Mouse (Mus musculus) heart, adult 2 months (tissue): ENCODE data around the gene Nrbf2. TPM values are rescaled to one million over a fixed set of nuclear protein-coding genes. Genes with fewer than 3 reads are reported as not detected.

Experiments used
- DNase-seq, 2 experiments: peaks; one replicate each; pipeline ENCODE4 v3.0.0; 2021
- H3K27ac ChIP-seq: fragments of 200-600 bp; 2 replicates; pipeline ENCODE4 v1.8.1; 2022
- H3K27me3 ChIP-seq: fragments of 200-500 bp; 2 replicates; pipeline ENCODE4 v1.6.1; 2012; ENCODE audit warnings: mild to moderate bottlenecking, low read length, inconsistent platforms, mixed read lengths; ENCODE audit not compliant: control insufficient read depth, insufficient read depth
- H3K36me3 ChIP-seq: fragments of 200-500 bp; 2 replicates; pipeline ENCODE4 v1.6.1; 2012; ENCODE audit warnings: low read length, inconsistent platforms; ENCODE audit not compliant: control insufficient read depth, insufficient read depth
- H3K4me1 ChIP-seq: fragments of 200-500 bp; 2 replicates; pipeline ENCODE4 v1.6.1; 2011; ENCODE audit warnings: low read length; ENCODE audit not compliant: control insufficient read depth, insufficient read depth
- H3K4me3 ChIP-seq: fragments of 200-600 bp; 2 replicates; pipeline ENCODE4 v1.8.1; 2022
- H3K79me2 ChIP-seq: fragments of 200-500 bp; replicated peaks from 2 replicates; pipeline ENCODE4 v1.6.1; 2012; ENCODE audit warnings: mild to moderate bottlenecking, inconsistent platforms, low read length, moderate library complexity, mixed read lengths; ENCODE audit not compliant: control insufficient read depth, insufficient read depth
- H3K9ac ChIP-seq: fragments of 200-500 bp; 2 replicates; pipeline ENCODE4 v1.6.1; 2012; ENCODE audit warnings: low read depth, mild to moderate bottlenecking, control low read depth, inconsistent platforms, low read length, mixed read lengths
- CTCF ChIP-seq: fragments of 200-600 bp; IDR thresholded peaks from 2 replicates; pipeline ENCODE4 v1.8.1; 2022; ENCODE audit warnings: antibody characterized with exemption, mild to moderate bottlenecking, moderate library complexity
- EP300 ChIP-seq: fragments of 200-500 bp; IDR thresholded peaks from 2 replicates; pipeline ENCODE4 v1.6.1; 2011; ENCODE audit warnings: low read depth, low read length, control low read depth; ENCODE audit not compliant: insufficient read depth
- POLR2A ChIP-seq: fragments of 200-500 bp; IDR thresholded peaks from 2 replicates; pipeline ENCODE4 v1.6.1; 2011; ENCODE audit warnings: mild to moderate bottlenecking, low read depth, low read length, control low read depth; ENCODE audit not compliant: insufficient read depth
- WGBS: fragments of 180-500 bp; shearing (Covaris S2); methylation state at CpG from one replicate; pipeline ENCODE4 v1.1.7; 2018; 5-methylcytosine and 5-hydroxymethylcytosine counted together
- intact Hi-C: fragments of 180-260 bp; cut with DNase I; formaldehyde crosslinking; loops from one replicate; pipeline ENCODE4 v1.15.1; 2025
- polyA plus RNA-seq: library from polyadenylated mRNA; depleted of rRNA; stranded (reverse); fragments of >200 nt; gene quantifications from 2 replicates; pipeline ENCODE4 v1.2.3, GENCODE M21; 2012
- total RNA-seq, 2 experiments: library from RNA; stranded (reverse); gene quantifications; 2 replicates each; pipeline ENCODE4 v1.2.3; 2021

The Nrbf2 gene
- total and polyA plus RNA-seq, 3 experiments, result 3.7 to 8.7 (median 5.4) TPM

DNA sequence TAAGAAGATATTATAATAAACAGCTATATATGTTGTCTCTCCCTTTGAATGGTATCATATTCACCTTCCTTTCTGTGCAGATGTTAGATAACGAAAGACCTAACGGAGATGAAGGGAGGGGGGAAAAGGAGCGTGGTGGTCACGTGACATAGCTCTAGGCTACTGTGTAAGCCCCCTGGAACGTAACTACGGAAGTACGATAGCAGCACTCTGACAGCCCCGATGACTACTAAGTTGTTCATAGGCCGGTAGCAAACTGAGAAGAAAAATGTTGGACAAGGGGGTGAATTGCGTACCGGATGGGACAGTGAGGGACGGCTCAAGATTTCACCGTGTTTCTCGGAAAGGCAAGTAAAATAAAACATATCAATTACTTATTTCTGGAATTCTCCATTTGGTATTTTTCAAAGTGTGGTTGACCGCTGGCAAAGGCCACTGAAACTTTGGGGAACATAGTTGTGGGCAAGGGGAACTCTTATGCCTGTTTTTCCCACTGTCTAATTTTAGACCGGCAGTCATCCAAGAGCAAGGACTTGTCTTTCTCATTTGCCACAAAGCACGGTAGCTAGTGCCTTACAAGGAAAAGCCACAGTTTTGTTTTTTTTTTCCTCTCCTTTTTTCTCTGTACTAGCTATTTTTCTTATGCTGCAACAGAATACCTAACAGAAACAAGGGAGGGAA is 12.2 kb upstream of the Nrbf2 start:
- DNase-seq, result no peak
- TF ChIP-seq EP300 (no peak), POLR2A (no peak), CTCF (no peak)
- H3K27me3 ChIP-seq, result no peaks in the 10 kb centered on the region
- 72% methylated on average over 17 of the region's 17 CpGs for WGBS
- no peaks in the 10 kb centered on the region; the same call in 1 of the 2 replicates for H3K36me3 ChIP-seq
- H3K4me1 ChIP-seq, result peaks cover 3% of the 10 kb centered on the region
- no peak overlapping the region for H3K9ac ChIP-seq
- intact Hi-C loops, result no loop called here
- no peaks in the 10 kb centered on the region for H3K79me2 ChIP-seq
- H3K4me3 ChIP-seq, result no peak overlapping the region
- peak overlapping the region; percentile 33 for H3K27ac ChIP-seq

DNA sequence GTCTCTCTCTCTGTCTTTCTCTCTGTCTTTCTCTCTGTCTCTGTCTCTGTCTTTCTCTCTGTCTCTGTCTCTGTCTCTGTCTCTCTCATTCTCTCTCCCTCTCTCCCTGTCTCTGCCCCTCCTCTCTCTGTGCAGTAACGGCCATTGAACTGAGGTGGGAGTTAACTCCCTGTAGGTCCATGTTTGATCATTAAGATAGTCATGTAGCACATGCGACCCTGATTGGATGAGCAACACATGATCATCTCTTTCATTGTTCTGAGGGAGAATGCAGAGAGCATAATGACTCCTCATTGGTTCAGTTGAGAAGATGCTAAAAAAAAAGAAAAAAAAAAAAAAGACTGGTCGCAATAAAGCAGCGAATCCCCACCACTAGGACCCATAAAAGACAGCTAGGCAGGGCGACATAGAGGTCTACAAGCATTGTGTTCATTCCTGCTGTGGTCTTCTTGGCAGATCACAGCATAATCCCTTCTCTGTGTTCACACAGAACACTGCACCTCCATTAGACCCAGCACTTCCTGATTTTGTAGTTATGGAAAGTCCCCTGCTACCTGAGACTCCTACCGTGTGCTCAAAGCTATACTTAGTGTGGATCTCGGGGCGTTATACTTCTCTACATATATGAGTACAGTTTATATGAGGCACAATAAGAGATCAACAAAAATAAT is 11.5 kb upstream of the Nrbf2 start:
- no peaks in the 10 kb centered on the region for H3K27me3 ChIP-seq
- intact Hi-C loops, result no loop called here
- 73% methylated on average over 8 of the region's 8 CpGs for WGBS

GRCm38 (mm10) chr10:67295938-67296466 is 10.9 kb upstream of the Nrbf2 start:
- no peak overlapping the region for H3K4me3 ChIP-seq
- WGBS, result 50% methylated on average over 7 of the region's 7 CpGs
- H3K27me3 ChIP-seq, result no peaks in the 10 kb centered on the region
- intact Hi-C loops, result no loop called here
- no peaks in the 10 kb centered on the region for H3K79me2 ChIP-seq
- H3K36me3 ChIP-seq, result no peaks in the 10 kb centered on the region; the same call in 1 of the 2 replicates
- no peak for TF ChIP-seq EP300
- no peak for TF ChIP-seq CTCF
- TF ChIP-seq POLR2A, result no peak
- no peak for DNase-seq
- no peak overlapping the region for H3K9ac ChIP-seq
- H3K27ac ChIP-seq, result no peak overlapping the region
- H3K4me1 ChIP-seq, result peaks cover 3% of the 10 kb centered on the region

More for the DNA sequence above, 11.5 kb upstream of the Nrbf2 start:
- no peak for TF ChIP-seq POLR2A
- no peak for TF ChIP-seq EP300
- TF ChIP-seq CTCF, result no peak
- Histone ChIP-seq H3K36me3 (no peaks in the 10 kb centered on the region; the same call in 1 of the 2 replicates), H3K79me2 (no peaks in the 10 kb centered on the region), H3K4me3 (no peak overlapping the region), H3K4me1 (peaks cover 3% of the 10 kb centered on the region), H3K27ac (no peak overlapping the region), H3K9ac (no peak overlapping the region)
- no peak for DNase-seq

- Histone ChIP-seq H3K4me1 (peaks cover 3% of the 10 kb centered on the region), H3K79me2 (no peaks in the 10 kb centered on the region), H3K4me3 (no peak overlapping the region), H3K36me3 (no peaks in the 10 kb centered on the region; the same call in 1 of the 2 replicates), H3K27me3 (no peaks in the 10 kb centered on the region), H3K27ac (no peak overlapping the region), H3K9ac (no peak overlapping the region)
- WGBS, result 77% methylated on average over 5 of the region's 5 CpGs
- DNase-seq, result no peak
- no peak for TF ChIP-seq CTCF
- TF ChIP-seq POLR2A, result no peak
- TF ChIP-seq EP300, result no peak
- intact Hi-C loops, result no loop called here
Measured at GRCm38 (mm10) chr10:67295331-67295730, 10.2 kb upstream of the Nrbf2 start.

DNA sequence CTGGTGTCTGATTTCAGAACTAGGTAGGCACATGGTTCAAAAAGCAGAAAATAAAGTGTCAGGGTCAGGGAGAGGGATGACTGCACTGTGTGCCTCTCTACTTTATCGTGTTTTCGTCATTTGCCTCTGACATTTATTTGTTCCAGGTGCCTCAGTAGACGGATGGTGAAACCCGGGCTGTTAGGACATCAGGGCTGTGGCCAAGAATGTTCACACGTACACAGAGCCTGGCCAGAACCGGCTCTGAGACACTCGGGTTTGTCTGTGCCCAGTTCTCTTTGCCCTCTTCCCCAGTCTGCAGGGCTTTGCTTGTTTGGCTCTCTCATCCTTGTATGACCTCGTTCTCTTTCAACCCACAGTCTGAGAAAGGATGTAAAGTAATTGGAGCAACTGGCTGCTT is 6.0 kb upstream of the Nrbf2 start:
- intact Hi-C loops, result no loop called here
- Histone ChIP-seq H3K9ac (no peak overlapping the region), H3K36me3 (peaks cover 3% of the 10 kb centered on the region; the same call in 1 of the 2 replicates), H3K4me1 (peaks cover 5% of the 10 kb centered on the region), H3K27me3 (no peaks in the 10 kb centered on the region), H3K79me2 (no peaks in the 10 kb centered on the region), H3K4me3 (no peak overlapping the region), H3K27ac (no peak overlapping the region; the same call in 1 of the 2 replicates)
- 34% methylated on average over 8 of the region's 8 CpGs for WGBS
- TF ChIP-seq CTCF (no peak), POLR2A (no peak), EP300 (peak; percentile 68)
- peak in 1 of 2 experiments; percentile 50 for DNase-seq
